Mouse (Mus musculus) kidney, adult 18-20 months (tissue): ENCODE measurements around the gene Il15ra.

Experiments used
- DNase-seq: peaks from one replicate; pipeline ENCODE4 v3.0.0; 2021

Gene Il15ra

GRCm38 (mm10) chr2:11710101-11710500, 5.0 kb downstream of the Il15ra start:
- DNase-seq, result peak; percentile 47

GRCm38 (mm10) chr2:11712483-11712990, 7.4 kb downstream of the Il15ra start:
- DNase-seq, result no peak

- DNase-seq, result no peak
Observed at GRCm38 (mm10) chr2:11713021-11713420, 7.9 kb downstream of the Il15ra start.

GRCm38 (mm10) chr2:11714535-11714934, 9.4 kb downstream of the Il15ra start:
- DNase-seq, result no peak

- DNase-seq, result no peak
Observed at GRCm38 (mm10) chr2:11718573-11718972, 13.5 kb downstream of the Il15ra start.

DNA sequence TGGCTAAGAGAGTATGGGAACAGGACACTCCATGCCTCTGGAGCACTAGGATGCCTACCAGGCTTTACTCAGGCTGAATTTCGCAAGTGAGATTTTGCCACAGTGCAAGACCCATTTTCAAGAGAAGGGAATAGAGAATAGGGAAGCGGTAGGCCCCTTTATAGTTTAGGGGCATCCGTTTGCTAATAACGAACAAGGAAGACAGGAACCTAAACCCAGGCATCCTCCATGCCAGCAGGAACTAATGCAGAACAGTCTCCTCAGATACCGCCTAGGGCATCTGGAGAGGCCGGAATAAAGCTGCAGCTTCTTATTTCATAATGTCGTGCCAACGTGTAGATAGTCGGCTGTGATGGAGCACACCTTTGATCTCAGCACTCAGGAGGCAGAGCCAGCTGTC, 17.5 kb downstream of the Il15ra start:
- DNase-seq, result no peak

DNA sequence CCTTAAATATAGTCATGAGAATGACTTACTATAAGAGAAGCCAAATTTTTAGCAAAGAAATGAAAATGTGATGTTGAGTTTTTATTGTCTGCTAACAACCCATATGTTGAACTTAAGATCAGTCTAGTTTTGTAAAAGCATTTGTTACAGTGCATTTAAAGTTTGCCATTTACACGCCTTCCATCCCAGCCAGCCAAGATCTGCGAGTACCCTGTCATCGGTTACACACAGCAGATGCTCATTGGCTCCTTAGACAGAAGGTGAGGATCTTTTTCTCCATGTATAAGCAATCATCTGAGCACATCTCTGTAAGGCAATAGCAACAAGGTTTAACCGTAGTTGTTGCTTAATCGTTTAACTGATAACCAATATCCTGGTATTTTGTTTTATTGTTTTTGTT, 22.5 kb downstream of the Il15ra start:
- DNase-seq, result no peak

GRCm38 (mm10) chr2:11729091-11729490, 24.0 kb downstream of the Il15ra start:
- DNase-seq, result no peak

- DNase-seq, result no peak
Observed at GRCm38 (mm10) chr2:11732978-11733377, 27.9 kb downstream of the Il15ra start.

GRCm38 (mm10) chr2:11735853-11736252, 30.8 kb downstream of the Il15ra start:
- DNase-seq, result no peak

DNA sequence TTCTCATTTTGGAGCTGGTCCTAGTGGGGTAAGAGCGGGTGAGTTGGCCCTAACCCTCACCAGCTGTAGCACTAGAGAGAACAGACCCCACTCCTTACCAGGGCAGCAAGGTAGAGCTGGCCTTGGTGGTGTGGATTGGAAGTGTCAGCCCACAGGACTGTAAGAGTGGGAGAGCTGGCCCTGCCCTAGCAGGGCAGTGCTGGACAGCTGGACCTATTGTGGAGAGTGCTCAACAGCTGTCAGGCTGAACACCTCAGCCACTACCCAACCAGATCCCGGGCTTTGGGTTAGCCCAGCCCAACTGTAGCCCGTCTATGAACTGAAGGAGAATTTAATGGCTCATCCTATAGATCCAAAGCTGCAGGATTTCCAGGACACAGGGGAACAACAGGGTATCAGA, 33.7 kb downstream of the Il15ra start:
- no peak for DNase-seq

GRCm38 (mm10) chr2:11739516-11740051, 34.5 kb downstream of the Il15ra start:
- no peak for DNase-seq

GRCm38 (mm10) chr2:11762541-11762940, 57.5 kb downstream of the Il15ra start:
- DNase-seq, result no peak

DNA sequence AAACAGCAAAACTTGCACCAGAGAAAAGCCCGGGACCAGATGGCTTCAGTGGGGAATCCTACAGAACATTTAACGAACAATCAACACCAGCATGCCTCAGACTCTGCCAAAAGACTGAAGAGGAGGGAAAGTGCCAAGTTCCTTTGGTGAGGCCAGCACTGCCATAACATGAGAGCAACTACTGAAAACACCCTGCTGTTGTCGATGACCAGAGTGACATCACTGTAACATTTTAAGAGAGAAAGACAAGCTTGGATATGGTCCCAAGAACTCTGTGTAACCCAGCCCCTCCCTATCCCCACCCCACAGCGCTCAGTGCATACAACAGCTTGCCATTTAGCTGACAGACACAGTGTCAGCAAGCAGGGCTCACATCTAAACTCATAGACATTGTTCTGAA, 60.6 kb downstream of the Il15ra start:
- DNase-seq, result no peak

DNA sequence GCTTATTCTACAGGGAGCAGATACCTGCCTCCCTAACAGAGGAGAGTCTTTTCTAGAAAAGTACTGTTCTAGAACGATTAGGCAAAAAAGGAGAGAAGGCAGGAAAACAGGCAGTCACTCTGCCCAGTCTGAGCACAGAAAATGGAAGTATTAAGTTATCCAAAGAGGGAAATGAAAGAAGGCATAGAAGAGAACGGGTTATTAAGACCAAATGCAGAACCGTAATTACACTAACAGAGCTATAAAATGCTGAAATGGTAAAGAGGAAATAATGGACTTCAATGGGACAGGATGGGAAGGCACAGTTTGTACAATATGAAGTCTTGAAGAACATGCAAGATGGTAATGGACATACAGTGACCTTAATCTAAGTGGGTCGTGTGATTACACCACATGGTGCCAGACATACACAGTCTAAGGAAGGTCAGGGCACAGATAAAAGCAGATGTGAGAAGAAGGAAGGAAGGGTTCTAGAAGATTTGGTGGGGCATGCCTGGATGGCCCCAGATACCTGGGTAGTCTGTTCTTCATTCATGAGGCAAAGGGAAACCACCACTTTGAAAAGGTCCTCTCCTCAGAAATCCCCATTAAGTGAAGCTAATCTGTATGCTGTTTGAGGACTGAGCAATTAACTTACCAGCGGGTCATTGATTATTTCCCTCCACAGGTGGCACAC, 61.5 kb downstream of the Il15ra start:
- no peak for DNase-seq

DNA sequence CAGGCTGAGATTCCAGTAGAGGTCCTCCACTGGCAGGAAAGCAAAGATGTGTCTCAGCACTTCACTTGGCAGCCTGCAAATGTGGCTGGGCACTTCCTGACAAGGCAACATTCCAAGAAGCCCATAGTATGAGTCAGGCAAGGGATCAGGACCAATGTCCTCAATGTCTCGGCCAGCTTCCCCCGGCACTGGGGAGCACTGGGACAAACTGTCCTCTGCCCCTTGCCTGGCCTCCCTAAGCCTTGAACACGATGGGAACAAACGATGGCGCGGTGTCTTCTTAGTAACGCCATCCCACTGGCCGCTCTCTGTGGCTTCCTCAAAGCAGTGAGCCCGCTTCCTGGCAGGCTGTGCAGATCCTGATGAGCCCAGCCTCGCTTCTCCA, 62.1 kb downstream of the Il15ra start:
- DNase-seq, result no peak

DNA sequence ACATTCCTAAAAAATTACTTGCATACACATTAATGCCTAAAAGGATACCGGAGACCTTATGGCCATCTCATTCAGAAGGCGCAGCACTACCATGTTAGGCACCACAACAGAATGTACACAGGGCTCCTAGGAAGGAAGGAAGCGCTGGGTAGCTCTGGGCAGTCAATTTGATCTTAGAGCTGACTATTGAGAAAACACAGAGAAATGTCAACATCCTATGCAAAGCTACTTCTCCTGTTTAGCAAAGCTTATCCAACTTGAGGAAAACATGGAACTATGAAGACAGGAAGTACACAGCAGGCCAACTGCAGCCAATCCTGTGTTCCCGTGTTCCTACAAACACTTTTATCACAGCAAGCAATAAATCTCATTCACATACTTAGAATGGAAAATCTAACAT, 66.6 kb downstream of the Il15ra start:
- DNase-seq, result no peak

DNA sequence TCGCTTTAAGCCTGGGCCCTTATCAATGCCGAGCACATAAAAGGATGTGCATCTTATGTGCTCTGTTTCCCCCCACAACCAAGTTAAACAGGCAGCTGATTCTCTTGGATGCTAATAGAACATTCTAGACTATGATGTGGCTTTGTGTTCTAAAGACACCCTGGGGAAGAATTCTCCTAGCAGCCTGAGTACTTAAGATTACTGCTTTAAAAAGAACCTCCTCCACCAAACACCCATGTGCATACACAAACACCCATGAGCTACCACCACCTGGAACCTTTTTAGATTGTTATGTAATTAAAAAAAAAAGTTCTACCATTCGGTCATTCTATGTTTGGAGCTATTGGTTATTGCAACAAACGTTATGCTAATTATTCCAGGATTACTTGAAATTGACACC, 67.3 kb downstream of the Il15ra start:
- no peak for DNase-seq

DNA sequence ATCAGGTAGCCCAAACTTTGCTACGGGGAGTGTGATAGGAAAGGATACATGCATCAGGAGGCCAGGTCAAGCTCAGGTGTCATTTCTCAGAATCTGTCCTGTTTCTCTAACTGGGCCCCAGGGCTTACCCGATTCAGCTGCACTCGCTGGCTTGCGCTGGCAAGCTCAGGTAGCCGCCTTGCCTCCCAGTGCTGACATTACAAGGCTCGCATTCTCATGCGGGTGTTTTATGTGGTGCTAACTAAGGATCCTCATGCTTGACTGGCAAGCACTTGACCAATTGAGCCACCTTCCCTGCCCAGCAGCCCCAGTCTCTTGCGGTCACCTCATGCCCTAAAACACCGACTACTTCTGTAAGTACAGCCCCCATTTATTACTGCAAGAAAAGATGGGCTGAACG, 69.3 kb downstream of the Il15ra start:
- peak; percentile 12 for DNase-seq

- DNase-seq, result no peak
Observed at GRCm38 (mm10) chr2:11775121-11775520, 70.0 kb downstream of the Il15ra start.

DNA sequence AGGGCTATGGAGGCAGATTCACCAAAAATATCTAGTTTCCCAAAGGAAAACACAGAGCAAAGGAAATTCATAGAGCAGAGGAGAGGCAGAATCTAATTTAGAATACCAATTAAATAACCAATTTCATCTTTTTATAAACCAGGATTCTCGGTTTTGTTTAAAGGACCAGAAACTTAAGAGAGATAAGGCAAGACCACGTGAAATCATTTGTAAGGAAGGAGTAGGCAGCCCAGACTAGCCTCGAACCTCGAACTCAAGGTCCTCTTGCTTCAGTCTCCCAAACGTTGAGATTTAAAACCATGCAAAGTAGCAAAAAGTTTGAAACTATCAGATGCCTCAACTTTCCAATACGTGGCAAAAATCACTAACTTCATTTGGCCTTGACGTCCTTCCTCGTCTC, 71.3 kb downstream of the Il15ra start:
- no peak for DNase-seq

- peak; percentile 100 for DNase-seq
Observed at GRCm38 (mm10) chr2:11777091-11778068, 72.3 kb downstream of the Il15ra start, which contains the start of the genes Fbh1 and Ankrd16. TSS of gene Fbh1 (minus strand) at chr2:11777582. TSS of gene Ankrd16 (plus strand) at chr2:11777876.

DNA sequence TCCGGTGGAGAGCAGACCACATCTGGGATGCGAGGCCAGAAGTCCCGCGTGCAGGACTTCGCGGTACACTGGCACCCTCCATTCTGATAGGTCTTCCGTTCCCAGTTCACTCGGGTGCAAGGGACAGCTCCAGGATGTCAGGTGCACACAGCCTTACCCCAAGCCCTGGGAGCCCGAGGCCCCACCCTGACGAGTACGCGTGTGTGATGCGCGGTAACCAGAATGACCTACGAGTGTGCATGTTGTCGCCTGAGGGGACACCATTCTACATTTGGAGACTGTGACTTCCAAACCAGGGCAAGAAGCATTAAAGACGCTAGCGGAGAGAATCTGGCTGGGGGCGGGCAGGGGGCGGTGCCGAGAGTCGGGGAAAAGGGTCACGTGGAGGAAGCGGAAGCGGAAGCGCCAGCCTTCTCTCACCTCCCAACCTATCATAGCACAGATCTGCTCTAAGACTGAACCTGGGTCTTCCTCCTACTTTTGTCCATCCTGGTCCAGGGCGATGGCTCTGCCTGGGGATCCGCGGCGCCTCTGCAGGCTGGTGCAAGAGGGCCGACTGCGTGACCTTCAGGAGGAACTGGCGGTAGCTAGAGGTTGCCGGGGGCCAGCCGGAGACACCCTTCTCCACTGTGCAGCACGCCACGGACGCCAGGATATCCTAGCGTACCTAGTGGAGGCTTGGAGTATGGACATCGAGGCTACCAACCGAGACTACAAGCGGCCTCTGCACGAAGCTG, 73.2 kb downstream of the Il15ra start:
- peak; percentile 88 for DNase-seq
